Mouse (Mus musculus) liver, embryonic 12.5 days (tissue): ENCODE measurements at regions not wholly inside any gene's neighbourhood (a gene's known extent, or its start where the extent isn't known, plus 50 kb on each side); places are given as distances from the start of the nearest gene placed in this dataset.

Source experiments
- ATAC-seq: fragments of 200-750 bp; cut with Nextera tagmentation; 2 replicates; pipeline ENCODE4 v1.8.0; 2017; ENCODE audit warnings: moderate number of reproducible peaks, mild to moderate bottlenecking, moderate library complexity
- H3K27ac ChIP-seq: fragments of 300-500 bp; sonication (generic); 2 replicates; pipeline ENCODE4 v1.5.1; 2016; ENCODE audit warnings: mild to moderate bottlenecking
- H3K27me3 ChIP-seq: fragments of 300-500 bp; sonication (generic); replicated peaks from 2 replicates; pipeline ENCODE4 v1.6.1; 2016; ENCODE audit warnings: mild to moderate bottlenecking, moderate library complexity
- H3K36me3 ChIP-seq: fragments of 300-500 bp; sonication (generic); 2 replicates; pipeline ENCODE4 v1.6.1; 2016; ENCODE audit warnings: mild to moderate bottlenecking, moderate library complexity
- H3K4me1 ChIP-seq: fragments of 300-500 bp; sonication (generic); 2 replicates; pipeline ENCODE4 v1.6.1; 2016
- H3K4me2 ChIP-seq: fragments of 300-500 bp; sonication (generic); 2 replicates; pipeline ENCODE4 v1.6.1; 2016; ENCODE audit warnings: mild to moderate bottlenecking, moderate library complexity
- H3K4me3 ChIP-seq: fragments of 300-500 bp; sonication (generic); 2 replicates; pipeline ENCODE4 v1.5.1; 2016; ENCODE audit warnings: mild to moderate bottlenecking, moderate library complexity
- H3K9ac ChIP-seq: fragments of 300-500 bp; sonication (generic); 2 replicates; pipeline ENCODE4 v1.6.1; 2016; ENCODE audit warnings: mild to moderate bottlenecking, moderate library complexity
- H3K9me3 ChIP-seq: fragments of 300-500 bp; sonication (generic); replicated peaks from 2 replicates; pipeline ENCODE4 v1.6.1; 2016; ENCODE audit warnings: mild to moderate bottlenecking, moderate library complexity
- WGBS: fragments of 180-500 bp; shearing (Covaris S2); methylation state at CpG from one replicate; pipeline ENCODE4 v1.1.7; 2016; ENCODE audit not compliant: insufficient replicate concordance; 5-methylcytosine and 5-hydroxymethylcytosine counted together

DNA sequence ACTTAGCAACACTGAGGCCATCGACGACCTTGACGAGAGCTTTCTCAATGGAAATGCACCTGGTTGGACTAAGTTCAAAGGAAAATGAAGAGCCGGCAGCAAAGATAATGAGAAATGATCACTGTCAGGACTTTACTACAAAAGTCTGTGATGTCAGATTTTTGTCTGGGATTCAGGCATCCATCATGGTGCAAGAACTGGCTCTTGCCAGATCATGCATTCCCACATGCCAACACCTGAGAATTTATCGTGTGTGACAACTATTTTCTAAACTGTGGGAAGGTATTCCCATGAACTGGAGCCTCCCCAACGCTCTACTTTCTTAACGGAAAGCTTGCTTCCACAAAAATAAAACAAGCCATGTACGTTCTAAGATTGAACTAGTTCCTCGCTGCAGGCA lies 58.1 kb downstream of the Irx6 start:
- H3K9ac ChIP-seq, result no peak overlapping the region
- WGBS, result 66% methylated on average over 9 of the region's 9 CpGs
- H3K4me2 ChIP-seq, result no peak overlapping the region
- no peaks in the 10 kb centered on the region for H3K36me3 ChIP-seq
- H3K9me3 ChIP-seq, result no peaks in the 10 kb centered on the region
- H3K27me3 ChIP-seq, result no peaks in the 10 kb centered on the region
- H3K4me1 ChIP-seq, result no peaks in the 10 kb centered on the region
- no peak for ATAC-seq
- no peak overlapping the region for H3K4me3 ChIP-seq
- no peak overlapping the region for H3K27ac ChIP-seq

DNA sequence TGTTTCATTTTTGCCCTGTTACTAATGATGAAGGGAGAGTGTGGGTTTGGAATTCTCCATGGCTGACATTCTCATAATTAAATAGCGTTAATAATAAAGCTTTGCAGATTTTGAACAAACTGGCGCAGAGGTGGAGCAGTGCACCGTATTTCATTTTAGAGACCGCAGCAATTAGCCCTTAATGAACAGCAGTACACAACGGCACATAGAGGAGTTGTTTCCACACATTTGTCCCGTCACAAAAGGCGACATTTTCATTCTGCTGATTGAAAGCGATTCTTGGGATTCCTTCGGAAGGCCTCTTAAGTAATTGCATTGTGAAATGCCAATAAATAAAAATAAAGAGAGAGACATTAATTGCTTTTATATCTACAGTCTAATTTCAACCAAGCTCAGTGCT lies 61.6 kb downstream of the Irx6 start:
- no peak overlapping the region for H3K4me3 ChIP-seq
- H3K27me3 ChIP-seq, result no peaks in the 10 kb centered on the region
- no peak overlapping the region for H3K4me2 ChIP-seq
- H3K4me1 ChIP-seq, result no peaks in the 10 kb centered on the region
- no peak for ATAC-seq
- H3K9me3 ChIP-seq, result no peaks in the 10 kb centered on the region
- no peak overlapping the region for H3K9ac ChIP-seq
- 78% methylated on average over 9 of the region's 9 CpGs for WGBS
- H3K36me3 ChIP-seq, result no peaks in the 10 kb centered on the region
- H3K27ac ChIP-seq, result no peak overlapping the region

DNA sequence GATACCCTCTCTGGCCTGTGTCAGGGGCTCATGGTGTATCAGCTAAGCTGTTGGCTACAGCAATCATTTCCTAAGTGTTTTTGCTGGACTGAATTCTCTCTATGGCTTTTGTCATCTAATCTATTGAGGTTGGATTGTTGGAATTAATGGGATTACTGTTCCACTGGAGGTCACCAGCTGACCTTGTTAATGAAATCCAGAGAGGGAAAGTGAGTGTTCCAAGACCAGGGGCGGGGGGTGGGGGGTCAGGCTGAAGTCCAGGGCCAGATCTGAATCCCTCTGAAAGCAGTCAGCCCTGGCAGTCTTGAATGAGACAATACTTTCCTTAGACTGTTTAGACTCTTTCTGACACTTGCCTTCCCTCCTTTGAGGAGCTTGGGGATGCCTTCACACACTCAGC lies 64.0 kb downstream of the Irx6 start:
- Histone ChIP-seq H3K4me3 (no peak overlapping the region), H3K4me2 (no peak overlapping the region), H3K4me1 (no peaks in the 10 kb centered on the region), H3K9me3 (no peaks in the 10 kb centered on the region), H3K9ac (no peak overlapping the region), H3K27me3 (no peaks in the 10 kb centered on the region), H3K36me3 (no peaks in the 10 kb centered on the region), H3K27ac (no peak overlapping the region)
- ATAC-seq, result no peak
- 29% methylated on average over 1 of the region's 1 CpGs for WGBS

DNA sequence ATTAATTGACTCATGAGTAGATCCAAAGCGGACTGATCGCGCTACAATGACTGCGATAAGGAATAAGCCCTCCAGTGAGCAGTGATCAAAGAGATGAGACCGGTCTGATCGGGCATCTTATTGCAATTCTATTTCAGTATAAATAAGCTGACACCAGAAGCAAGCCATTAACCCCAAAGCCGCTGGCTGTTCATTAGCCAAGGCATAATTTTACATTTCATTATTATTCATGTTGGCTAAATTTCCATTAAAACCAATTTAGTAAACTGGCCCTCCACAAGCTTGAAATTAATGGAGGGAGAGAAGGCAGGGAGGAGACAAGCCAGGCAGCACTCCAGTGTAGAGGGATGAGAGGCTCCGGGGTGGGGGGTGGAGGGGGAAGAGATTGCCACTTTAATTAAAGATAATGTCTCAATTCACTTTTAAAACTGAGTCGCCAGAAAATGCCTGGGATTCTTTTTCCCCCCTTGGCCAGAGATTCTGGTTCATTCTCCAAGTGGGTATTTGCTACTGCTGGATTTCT lies 66.3 kb downstream of the Irx6 start:
- no peak overlapping the region for H3K9ac ChIP-seq
- H3K27ac ChIP-seq, result no peak overlapping the region
- H3K36me3 ChIP-seq, result no peaks in the 10 kb centered on the region
- no peak overlapping the region for H3K4me2 ChIP-seq
- ATAC-seq, result no peak
- H3K4me3 ChIP-seq, result no peak overlapping the region
- H3K27me3 ChIP-seq, result no peaks in the 10 kb centered on the region
- WGBS, result 67% methylated on average over 9 of the region's 9 CpGs
- H3K9me3 ChIP-seq, result no peaks in the 10 kb centered on the region
- H3K4me1 ChIP-seq, result no peaks in the 10 kb centered on the region

DNA sequence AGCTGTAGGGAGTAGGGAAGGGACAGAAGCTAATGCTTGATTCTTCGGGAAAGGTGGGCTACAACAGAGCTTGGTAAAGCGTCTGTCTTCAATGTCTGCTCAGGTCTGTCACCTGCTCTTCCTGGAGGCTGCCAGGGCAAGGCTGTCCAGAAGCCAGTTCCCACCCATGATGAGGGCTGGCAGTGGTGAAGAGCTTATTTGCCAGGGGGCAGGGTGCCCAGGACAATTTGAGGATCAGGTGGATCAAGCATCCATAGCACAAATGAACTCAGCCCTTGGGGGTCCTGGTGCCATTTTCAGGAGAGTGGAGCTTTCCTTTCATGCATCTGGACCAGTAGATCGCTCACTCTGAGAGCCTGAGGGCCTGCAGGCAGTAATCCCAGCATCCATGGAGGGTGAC lies 67.7 kb downstream of the Irx6 start:
- no peak for ATAC-seq
- WGBS, result 55% methylated on average over 3 of the region's 3 CpGs
- H3K36me3 ChIP-seq, result no peaks in the 10 kb centered on the region

DNA sequence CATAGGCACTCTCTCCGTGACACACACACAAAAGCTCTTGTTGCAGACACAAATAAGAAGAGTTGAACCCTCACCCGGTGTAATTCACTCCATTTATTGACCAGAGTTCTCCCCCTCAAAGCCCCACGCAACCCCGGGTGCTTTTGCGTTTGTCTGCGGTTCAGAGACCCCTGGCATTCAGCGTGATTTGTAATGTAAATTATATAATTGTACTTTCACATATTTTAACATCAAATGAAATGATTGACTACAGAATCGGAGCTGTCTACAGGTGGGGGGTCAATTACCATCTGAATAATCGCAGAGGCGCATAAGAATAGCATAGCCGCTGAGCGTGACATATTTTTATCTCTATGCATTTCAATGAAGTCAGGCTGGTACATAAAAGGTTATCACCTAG lies 69.0 kb downstream of the Irx6 start:
- H3K4me3 ChIP-seq, result no peak overlapping the region
- H3K4me2 ChIP-seq, result no peak overlapping the region
- H3K4me1 ChIP-seq, result no peaks in the 10 kb centered on the region
- no peak overlapping the region for H3K9ac ChIP-seq
- H3K27me3 ChIP-seq, result no peaks in the 10 kb centered on the region
- H3K36me3 ChIP-seq, result no peaks in the 10 kb centered on the region
- no peaks in the 10 kb centered on the region for H3K9me3 ChIP-seq
- 66% methylated on average over 12 of the region's 12 CpGs for WGBS
- no peak for ATAC-seq
- H3K27ac ChIP-seq, result no peak overlapping the region

More for the DNA sequence above, 67.7 kb downstream of the Irx6 start:
- no peak overlapping the region for H3K27ac ChIP-seq
- H3K4me1 ChIP-seq, result no peaks in the 10 kb centered on the region
- H3K4me3 ChIP-seq, result no peak overlapping the region
- H3K9ac ChIP-seq, result no peak overlapping the region
- no peaks in the 10 kb centered on the region for H3K9me3 ChIP-seq
- no peaks in the 10 kb centered on the region for H3K27me3 ChIP-seq
- H3K4me2 ChIP-seq, result no peak overlapping the region

DNA sequence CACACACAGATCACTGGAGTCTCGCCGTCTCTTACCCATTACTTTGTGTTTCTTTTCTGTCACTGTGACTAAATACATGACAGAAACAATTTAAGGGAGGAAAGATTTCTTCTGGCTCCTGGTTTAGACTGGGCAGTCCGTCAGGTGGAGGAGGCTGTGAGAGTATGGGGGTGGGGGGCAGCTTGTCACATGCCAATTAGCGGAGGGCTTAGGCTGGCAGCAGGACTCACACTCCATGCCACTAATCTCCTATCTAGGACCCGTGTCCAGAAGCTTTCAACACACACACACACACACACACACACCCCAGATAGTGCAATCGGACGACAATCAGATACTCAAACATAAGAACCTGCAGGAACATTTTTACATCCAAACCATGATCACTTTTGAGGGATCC lies 73.0 kb downstream of the Irx6 start:
- Histone ChIP-seq H3K9ac (no peak overlapping the region), H3K4me3 (no peak overlapping the region), H3K36me3 (no peaks in the 10 kb centered on the region), H3K4me1 (no peaks in the 10 kb centered on the region), H3K4me2 (no peak overlapping the region), H3K27ac (no peak overlapping the region), H3K27me3 (no peaks in the 10 kb centered on the region), H3K9me3 (no peaks in the 10 kb centered on the region)
- ATAC-seq, result no peak
- WGBS, result 63% methylated on average over 7 of the region's 7 CpGs

DNA sequence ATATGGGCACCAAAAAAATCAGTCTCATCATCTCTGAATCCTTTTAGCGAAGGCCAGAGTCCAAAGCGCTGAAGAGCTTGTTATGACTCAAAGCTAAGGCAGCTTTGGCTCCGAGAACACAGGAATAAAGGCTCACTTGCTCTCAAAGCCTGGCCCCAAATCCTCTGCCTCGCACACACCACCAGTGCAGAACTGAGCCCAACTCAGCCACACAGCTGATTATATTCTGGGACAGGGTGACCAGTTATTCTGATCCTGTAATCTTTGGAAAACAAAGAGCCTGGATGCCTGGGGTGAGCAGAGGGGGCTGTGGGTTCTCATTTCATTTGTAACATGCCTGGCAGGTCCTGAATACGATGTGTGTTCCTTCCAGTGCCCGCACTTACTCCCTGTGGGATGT lies 73.9 kb downstream of the Irx6 start:
- H3K4me3 ChIP-seq, result no peak overlapping the region
- H3K9ac ChIP-seq, result no peak overlapping the region
- 63% methylated on average over 6 of the region's 6 CpGs for WGBS
- H3K4me2 ChIP-seq, result no peak overlapping the region
- no peaks in the 10 kb centered on the region for H3K4me1 ChIP-seq
- ATAC-seq, result no peak
- H3K27me3 ChIP-seq, result no peaks in the 10 kb centered on the region
- H3K36me3 ChIP-seq, result no peaks in the 10 kb centered on the region
- H3K9me3 ChIP-seq, result no peaks in the 10 kb centered on the region
- no peak overlapping the region for H3K27ac ChIP-seq

DNA sequence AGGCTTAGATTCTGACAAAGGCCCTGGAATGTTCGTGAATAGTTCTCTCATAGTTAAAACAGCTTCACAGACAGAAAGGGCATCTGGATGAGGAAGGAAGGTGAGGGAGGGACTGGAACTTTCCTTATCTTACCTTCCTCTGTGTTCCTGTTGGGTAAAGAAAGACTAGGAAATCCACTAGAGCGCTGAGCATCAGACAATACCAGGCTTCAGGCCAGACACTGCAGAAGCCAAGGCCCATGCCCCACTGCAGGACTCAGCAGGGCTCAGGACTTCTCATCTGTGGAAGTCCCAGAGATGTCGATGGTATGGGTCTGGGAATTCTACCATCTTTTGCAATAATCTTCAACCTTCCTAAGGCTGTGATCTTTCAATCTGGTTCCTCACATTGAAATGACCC lies 67.2 kb upstream of the Mmp2 start:
- no peak for ATAC-seq
- H3K4me2 ChIP-seq, result no peak overlapping the region
- no peak overlapping the region for H3K27ac ChIP-seq
- 0 out of 2 replicates have a peak, but pooled peaks cover 4% of the 10 kb centered on the region for H3K27me3 ChIP-seq
- no peak overlapping the region for H3K4me3 ChIP-seq
- no peaks in the 10 kb centered on the region for H3K4me1 ChIP-seq
- H3K9ac ChIP-seq, result no peak overlapping the region
- no peaks in the 10 kb centered on the region for H3K36me3 ChIP-seq
- WGBS, result 59% methylated on average over 3 of the region's 3 CpGs
- no peaks in the 10 kb centered on the region for H3K9me3 ChIP-seq

DNA sequence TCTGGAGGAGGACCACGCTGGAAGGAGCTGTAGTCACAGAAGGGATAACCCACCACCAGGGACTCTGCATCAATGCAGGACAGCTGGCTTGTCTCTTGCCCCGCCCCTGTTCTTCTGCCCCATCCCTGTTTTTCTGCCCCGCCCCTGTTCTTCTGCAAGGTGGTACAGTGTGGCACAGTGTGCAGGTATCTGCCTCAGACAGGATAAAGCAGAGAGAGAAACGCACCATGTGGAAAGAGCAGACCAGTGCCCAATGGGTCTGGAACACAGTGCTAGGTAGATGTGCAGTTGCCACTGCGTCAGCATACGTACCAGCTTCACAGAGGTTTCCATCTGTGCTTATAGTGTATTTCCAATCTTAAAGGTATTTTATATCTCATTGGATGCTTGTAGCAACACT lies 66.2 kb upstream of the Mmp2 start:
- H3K27ac ChIP-seq, result no peak overlapping the region
- 78% methylated on average over 6 of the region's 6 CpGs for WGBS
- 0 out of 2 replicates have a peak, but pooled peaks cover 4% of the 10 kb centered on the region for H3K27me3 ChIP-seq
- H3K9ac ChIP-seq, result no peak overlapping the region
- no peaks in the 10 kb centered on the region for H3K4me1 ChIP-seq
- H3K9me3 ChIP-seq, result no peaks in the 10 kb centered on the region
- no peak for ATAC-seq
- H3K4me3 ChIP-seq, result no peak overlapping the region
- H3K36me3 ChIP-seq, result no peaks in the 10 kb centered on the region
- no peak overlapping the region for H3K4me2 ChIP-seq

DNA sequence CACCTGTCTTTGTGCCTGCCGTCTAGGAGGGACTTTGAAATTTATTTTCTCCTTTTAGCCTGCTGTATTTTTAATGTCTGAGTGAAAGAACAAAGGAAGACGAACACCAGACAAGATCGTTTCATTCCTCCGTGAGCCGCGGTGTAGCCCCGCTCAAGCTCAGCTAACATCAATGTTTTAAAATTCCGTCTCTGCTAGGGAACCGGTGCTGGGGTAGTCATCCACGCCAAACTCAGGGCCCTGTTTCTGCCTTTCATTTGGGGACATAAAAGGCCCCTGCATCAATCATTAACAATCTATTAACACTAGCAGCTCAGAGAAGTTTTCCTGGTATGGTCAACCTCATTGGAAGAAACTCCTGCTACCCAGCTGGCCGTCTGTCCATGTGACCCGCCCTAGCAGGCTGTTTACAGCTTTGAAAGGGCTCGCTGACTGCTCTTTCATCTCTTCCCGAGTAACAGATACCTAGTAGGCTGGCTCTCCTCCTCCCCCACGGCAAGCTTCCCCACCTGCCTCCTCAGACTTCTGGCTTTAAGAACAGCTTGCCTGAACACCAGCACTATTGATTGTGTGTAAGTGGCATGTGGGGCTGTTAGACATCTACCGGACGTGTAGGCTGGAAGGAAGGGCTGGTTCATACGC lies 65.0 kb upstream of the Mmp2 start:
- H3K4me1 ChIP-seq, result no peaks in the 10 kb centered on the region
- H3K27ac ChIP-seq, result no peak overlapping the region
- 16% methylated on average over 18 of the region's 18 CpGs for WGBS
- no peak overlapping the region for H3K9ac ChIP-seq
- H3K4me3 ChIP-seq, result no peak overlapping the region
- peak overlapping the region; percentile 6; the same call in 1 of the 2 replicates for H3K4me2 ChIP-seq
- H3K27me3 ChIP-seq, result 0 out of 2 replicates have a peak, but pooled peaks cover 4% of the 10 kb centered on the region
- H3K36me3 ChIP-seq, result no peaks in the 10 kb centered on the region
- ATAC-seq, result no peak
- H3K9me3 ChIP-seq, result no peaks in the 10 kb centered on the region

DNA sequence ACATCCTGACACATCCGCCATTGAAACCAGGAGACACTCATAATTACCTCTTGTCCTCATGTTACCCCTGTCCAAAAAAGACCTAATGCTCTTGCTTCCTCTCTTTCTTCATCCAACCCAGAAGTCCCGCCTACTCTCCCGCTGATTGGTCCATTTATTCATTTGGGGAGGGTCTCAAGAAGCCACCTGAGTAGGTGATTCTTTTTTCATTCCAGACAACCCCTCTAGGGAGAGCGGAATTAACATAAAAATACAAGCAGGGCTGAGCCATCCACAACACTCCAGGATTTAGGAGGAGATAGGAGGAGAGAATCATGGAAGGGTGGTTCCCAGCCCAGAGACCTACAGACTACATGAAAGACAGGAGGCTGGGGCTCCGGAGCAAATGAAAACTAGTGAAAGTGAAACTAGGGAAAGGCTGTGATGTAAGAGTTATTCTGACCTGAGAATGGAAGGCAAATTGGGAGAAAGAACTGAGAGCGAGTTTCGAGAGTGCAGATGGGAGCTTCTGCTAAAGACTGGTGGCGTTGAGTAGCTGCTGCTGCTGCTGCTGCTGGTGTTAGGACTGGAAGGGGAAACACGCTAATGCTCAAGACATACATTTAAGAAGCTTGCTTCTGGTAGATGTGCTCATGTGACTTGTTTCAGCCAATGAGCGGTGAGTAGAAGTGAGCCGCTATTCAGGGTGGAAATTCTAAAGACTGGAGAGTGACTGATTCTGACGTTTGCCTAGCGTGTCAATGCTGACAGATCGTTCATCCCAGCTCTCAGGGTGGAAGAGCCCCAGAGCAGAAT lies 55.0 kb upstream of the Mmp2 start:
- peak overlapping the region; percentile 28 for H3K4me2 ChIP-seq
- H3K9me3 ChIP-seq, result no peaks in the 10 kb centered on the region
- ATAC-seq, result no peak
- H3K9ac ChIP-seq, result no peak overlapping the region
- 32% methylated on average over 14 of the region's 14 CpGs for WGBS
- H3K27me3 ChIP-seq, result no peaks in the 10 kb centered on the region
- H3K36me3 ChIP-seq, result no peaks in the 10 kb centered on the region
- H3K27ac ChIP-seq, result no peak overlapping the region
- no peaks in the 10 kb centered on the region for H3K4me1 ChIP-seq
- H3K4me3 ChIP-seq, result peak overlapping the region; percentile 34
